Mouse (Mus musculus) urinary bladder, postnatal 14 days (tissue): ENCODE results near the gene Ntn1.
A peak's percentile ranks its signal among the peaks of the same experiment; 100 is the strongest.

Experiments
- DNase-seq: peaks from one replicate; pipeline ENCODE4 v3.0.0; 2021; ENCODE audit warnings: low spot score

Gene Ntn1

DNA sequence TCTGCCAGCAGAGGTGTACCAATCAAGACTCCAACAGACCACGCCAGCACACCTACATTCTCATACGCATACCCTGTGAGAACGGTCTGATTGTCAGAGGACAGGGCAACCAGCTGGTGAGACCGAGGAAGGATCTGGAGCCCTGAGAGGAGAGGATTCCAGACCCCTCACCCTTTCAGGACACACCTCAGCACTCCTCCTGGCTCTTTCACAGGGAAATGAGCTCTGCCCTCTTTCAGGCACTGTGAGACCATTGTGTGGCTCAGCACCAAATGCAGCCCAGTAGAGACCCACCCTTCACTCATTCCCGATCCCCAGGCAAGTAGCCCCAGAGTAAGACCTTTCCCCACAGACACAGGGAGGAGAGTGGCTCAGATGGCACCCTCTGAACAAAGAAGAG, 137.5 kb downstream of the Ntn1 start:
- DNase-seq: no peak

DNA sequence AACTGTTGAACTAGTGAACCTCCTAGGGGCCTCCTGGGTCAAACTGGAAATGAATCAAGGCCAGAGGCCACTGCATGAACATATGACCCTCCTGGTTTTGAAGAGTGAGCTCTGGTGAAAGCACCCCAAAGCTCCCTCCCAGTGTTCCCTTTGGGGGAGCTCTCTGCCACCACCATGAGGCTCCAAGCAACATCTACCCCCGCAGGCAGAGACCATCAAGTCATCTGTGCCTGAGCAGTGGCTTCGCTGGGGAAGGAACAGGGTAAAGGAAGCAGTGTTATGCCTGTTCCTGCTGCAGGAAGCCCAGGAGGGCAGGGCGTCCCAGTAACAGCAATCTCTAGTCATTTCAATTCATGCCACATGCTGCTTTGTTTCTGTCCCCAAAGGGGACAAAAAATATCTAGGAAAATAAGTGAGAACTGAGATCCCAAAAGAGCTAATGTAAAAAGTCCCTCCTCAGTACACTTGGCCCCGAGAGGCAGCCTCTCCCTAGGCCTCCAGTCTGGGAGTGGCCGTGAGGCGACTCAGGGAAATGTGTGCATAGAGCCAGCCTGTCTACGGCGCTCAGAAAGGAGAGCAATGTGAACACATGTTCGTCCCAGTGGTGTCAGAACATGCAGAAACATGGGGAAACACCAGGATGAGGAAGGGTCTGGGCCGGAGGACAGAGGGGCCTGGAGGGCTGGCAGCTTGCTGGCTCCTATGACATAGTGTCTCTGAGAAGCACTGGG, 139.3 kb downstream of the Ntn1 start:
- no peak for DNase-seq

DNA sequence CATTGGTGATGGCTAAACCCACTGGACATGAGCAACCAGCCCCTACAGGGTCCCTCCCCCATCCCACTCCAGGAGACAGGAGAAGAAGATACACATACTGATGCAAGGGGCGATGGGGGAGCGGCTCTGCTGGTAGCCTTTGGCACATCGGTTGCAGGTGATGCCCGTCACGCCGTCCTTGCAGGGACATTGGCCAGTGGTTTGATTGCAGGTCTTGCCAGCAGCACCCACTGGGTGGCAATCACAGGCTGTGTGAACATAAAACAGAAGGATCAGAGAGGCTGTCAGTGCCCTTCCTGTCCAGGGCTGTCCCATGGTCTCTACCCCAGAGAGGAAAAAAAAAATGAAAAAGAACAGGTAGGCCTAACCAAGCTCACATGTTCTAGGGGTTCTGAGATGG, 140.2 kb downstream of the Ntn1 start:
- no peak for DNase-seq

DNA sequence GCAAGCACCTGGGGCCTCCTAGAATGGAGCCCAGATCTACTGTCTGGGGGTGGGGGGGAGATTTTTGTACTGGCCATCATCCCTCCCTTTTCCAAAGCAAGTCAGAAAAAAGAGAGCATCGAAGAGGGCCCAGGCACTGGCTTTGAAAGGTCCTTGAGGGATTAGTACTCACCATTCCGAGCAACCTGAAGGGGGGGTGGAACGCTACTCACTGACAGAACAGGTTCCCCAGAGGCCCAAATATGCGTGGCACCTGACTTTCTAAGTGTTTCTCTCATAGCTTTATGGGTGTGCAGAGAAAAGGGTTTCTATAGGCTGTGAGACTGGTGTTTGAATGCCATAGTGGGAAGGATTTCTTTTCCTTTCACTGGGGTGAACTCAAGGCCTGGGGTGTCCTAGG, 142.1 kb downstream of the Ntn1 start:
- DNase-seq: no peak

DNA sequence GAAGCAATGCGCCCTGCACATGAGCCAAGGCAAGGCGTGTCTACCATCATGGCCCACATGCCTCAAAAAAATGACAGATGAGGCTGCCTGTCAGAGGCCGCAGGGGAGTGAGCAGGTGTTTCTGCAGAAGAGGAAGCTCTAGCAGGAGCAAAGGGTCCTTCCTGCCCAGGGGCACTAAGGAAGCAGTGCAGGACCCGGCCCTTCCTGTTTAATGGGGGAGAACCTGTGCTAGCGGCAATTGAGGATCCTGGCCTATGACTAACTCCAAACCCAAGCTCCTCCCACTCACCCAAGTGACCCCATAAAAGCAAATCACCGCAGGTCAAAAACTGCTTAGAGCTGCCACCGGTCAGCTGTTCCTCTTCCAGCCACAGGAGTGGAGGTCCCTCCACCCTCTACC, 147.1 kb downstream of the Ntn1 start:
- no peak for DNase-seq

DNA sequence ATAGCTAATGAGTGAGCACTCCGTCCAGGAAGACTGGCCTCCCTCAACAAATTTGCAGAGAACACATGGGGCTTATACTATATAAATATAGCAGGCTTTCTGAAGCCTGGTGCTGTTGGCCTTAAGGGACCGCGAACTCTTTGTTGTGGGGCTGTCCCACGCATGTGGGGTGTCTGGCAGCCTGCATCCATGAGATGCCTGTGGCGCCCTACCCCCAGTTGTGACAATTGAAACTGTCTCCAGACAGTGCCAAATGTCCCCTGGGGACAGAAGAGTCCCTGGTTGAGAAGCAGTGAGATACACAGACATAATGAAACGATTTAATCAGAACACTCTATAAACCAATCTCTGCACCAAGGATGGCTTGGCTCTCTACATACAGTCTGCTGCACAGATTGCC, 150.5 kb downstream of the Ntn1 start:
- DNase-seq: no peak

DNA sequence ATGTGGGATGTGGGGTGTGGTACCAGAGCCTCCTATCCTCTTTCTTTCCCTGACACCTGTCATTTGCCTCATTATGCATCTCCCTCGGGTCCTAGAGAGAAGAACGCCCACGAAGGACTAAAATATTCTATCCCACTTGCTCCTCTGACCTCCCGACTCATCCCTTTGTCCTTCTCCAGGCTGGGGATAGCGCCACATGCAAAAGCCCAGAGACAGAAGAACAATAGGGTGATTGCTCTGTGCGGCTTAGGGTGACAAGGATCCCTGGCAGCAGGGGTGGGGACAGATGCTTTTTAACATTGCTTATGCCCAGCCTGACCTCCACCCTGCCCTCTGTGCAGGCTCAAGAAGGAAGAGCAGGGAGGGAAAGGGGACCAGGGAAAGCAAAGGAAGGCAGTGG, 152.7 kb downstream of the Ntn1 start:
- no peak for DNase-seq

DNA sequence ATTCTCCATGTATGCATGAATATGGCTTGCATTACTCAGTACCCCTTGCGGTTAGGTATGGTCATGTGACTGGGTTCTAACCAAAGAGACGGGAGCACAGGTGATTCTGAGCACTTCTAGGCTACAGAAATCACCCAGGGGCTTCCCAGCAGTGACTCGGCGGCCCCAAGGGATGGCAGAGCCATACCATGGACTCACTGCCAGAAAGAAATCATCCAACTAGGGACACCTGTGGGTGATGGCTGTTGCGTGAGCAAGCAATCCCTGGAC, 155.7 kb downstream of the Ntn1 start:
- DNase-seq: no peak

DNA sequence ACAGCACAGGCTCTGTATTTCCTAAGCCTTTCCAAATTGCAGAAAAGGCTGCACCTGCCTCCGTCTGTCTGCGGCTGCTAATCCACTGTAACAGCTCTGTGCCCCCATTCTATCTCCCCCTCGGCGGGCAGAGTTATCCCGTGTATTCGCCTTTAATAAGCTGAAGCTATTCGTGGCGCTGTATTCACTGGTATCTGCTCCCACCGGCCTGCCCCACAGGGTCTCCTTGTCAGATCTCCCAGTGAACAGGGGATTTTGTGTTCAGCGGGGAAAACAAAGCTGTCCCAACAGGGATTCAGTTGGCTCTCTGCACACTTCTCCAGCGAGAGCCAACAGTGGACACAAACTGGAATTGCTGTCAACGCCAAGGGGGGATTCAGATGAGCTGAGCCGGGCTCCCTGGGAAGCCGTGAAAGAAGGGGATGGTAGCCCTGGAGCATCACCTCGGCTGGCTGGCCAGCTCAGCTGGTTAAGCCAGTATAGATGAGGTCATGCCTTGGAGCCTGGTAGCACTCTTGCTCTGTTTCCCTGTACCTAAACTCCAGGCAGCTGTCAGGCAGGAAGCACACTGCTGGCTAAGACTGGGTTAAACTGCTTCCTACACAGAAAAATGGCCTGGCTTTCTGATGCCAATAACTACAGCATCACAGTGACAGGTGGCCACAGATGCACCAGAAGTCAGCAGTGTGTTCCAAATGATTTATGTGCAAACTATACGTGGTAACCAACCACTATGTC, 156.2 kb downstream of the Ntn1 start:
- DNase-seq: no peak

DNA sequence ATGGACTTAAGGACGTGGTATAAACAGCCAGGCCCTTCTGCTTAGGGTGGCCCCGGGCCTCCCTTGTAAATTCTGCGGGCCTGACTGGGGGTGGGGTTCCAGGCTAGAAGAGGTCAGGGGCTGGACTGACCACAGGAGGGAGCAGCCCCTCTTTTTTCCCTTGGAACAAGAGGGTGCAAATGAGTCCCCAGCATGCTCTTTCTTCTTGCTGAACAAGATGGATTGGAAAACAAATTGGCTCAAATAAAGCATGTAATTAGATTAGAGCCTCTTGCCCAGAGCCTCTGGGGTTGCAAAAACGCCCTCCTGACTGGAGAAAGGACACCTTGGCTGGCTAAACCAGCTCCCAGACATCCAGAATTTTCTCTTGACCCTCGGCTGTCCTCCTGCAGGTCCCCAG, 160.9 kb downstream of the Ntn1 start:
- DNase-seq: no peak

DNA sequence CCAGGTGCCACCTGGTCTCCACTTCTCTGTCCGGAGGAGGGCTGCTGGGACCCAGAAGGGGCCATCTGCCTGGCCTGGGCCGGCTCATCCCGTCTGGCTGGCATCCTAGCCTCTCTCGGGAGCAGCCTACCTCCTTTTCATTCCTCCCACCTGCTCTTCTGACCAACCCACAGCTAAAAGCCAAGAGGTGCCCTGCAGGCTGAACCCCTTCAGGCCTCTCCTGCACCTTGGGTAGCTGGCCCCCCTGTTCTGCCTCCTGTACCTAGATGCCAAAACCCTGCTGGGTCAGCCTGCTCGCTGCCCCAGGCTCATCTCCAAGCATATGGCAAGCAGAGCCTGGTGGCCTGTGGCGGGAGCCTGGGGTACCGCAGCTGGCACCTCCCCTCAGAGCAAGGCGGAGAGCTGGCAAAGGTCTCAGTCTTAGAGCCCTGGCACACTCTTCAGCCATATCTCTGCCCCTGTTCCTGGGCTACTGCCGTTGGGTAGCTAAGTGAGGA, 167.1 kb downstream of the Ntn1 start:
- no peak for DNase-seq

DNA sequence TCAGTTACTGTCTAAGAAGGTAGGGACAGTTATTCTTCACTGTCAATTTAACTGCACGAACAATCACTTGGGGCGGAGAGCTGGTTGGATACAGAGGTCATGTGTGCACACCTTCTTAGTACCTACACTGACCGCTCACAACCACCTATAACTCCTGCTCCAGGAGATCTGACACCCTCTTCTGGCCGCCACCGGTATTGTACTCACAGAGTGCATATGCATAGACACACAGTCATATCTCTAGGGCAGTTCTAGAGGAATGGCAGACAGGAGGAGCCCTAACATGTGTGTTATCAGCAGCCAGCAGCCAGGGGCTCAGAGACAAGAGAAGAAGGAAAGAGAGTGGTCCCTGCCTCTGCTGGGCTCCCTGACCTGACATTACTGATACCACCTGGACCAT, 169.1 kb downstream of the Ntn1 start:
- DNase-seq: no peak

DNA sequence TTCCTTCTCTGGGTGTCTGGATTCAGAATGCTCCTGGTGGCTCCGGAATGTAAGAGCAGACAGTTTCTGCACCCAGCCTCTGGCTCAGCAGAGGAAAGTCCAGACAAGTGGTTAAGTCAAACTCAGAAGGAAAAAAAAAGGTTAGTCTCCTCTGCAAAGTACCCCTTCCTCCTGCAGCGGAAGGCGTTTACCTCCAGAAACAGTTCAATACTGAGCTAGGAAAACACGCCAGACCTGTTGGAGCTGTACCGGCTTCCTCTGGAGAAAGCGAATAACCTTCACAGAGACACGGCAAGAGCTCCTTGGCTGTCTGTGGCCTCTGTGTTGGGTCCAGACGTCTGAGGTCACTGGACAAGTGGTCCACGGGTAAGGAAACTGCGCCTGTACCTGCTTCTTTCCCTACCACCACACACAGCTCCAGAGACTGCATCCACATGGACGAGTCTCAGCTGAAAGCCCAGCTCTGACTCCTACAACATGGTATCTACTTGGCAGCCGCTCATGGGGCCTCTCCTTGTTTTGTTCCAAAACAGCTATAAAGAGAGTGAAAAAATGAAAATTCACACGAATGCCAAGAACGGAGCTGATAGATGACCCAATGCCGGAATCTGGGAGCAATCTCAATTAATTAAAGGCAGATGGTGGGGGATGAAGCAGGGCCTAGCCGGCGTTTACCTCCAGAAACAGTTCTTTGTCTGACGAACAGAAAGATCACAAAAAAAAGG, 171.5 kb downstream of the Ntn1 start:
- DNase-seq: peak; percentile 49

DNA sequence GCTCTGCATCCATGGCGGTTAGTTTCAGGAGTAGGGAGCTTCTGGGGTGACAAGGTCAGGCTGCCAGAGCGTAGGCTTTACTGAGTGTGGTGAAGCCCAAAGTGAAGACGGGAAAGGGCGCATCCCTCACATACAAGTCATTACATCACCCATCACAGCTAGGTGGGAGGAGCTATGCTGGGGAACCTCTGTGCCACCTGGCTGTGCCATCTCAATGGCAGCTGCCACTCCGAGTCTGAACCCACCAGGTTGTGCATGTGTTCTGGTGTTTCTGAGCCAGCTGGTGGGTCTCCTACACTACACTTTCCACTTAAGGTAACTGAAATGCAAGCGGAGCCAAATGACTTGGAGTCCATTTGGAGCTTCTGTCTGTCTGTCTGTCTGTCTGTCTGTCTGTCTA, 172.8 kb downstream of the Ntn1 start:
- no peak for DNase-seq

DNA sequence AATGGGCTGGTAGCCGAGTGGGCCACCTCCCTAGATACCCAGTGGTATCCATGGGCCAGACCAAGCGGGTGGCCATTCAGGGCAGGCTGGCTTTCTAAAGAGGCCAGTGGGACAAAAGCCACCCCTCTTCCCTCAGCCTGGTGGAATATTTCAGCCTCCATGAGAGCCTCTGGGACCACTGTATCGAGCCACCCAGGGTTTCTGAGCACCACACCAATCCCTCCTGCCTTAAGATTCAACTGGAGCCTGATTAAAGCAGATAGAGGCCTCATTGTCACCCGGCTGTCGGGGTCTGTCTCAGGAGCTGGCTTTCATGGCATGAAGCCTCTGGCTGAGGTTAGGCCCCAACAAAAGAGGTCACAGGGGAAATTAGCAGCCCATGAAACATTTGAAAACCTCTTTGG, 174.0 kb downstream of the Ntn1 start:
- no peak for DNase-seq

DNA sequence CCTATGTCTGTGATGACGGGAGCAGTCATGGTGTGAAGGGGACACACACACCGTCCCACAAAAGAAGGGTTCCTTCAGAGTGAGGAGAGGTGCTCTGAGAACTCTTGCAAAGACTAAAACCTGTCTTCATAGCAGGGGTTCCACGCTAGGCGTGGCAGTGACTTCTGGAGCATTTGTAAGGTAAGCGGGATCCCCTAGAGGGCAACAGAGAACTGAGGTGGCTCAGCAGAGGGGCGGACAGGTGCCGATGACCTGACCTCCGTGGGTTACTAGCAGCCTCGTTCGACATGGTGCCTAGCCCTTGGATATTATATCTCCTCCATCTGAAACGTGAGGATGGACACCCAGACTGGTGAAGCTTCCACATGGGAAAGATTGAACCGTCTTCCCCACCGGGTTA, 177.5 kb downstream of the Ntn1 start:
- DNase-seq: no peak

DNA sequence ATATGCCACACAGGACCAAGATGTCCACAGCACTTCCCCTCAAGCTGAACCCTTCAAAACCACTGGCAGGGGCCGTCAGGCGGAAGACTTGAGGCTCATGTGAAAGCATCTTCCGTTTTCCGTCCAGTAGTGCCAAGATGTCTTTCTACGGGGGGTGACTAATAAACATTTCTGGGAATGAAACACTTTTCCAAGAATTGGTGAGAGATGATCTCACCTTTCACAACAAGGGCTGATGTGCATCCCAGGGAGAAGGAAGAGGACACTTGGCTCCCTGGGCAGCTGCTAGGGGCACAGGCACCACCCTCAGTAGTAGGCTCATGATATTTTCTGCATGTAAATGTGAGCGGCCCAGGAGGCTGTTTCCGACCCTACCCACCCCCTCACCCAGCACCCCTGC, 178.4 kb downstream of the Ntn1 start:
- DNase-seq: no peak

DNA sequence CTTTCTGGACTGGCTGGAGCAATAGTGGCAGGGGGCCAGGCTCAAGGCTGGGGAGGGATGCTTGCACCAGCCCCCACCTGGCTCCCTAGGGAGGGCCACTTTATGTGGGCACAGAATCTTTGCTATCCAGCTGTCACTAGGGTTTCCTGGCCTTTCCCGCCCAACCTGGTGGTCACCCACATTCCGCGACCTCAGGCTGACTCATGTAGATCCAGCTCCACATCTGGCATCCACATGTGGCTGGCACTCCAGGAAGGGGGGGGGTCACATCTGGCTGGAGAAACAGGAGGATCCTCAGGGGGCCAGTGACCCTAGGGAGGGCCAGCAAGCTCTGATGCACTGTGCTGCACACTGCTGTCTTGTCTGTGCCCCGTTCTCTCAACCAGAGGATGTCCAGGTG, 179.9 kb downstream of the Ntn1 start:
- DNase-seq: no peak

DNA sequence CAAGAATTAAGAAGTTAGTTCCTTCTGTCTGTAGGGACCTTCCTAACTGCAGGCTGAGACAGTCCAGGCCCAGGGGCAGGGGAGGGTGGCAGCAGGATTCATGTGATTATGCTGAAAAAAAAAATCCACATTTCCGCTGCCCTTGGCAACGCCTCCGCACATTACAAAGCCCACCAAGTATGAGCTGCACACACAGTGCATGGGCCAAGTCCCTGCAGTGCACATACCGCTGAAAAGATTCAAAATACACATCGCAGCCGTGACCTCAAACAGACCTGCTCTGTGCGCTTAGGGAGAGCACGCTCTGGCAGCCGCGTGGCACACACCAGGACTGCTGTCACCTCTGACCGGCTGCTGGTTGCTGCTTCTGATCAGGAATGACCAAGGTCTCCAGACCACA, 184.6 kb downstream of the Ntn1 start:
- DNase-seq: no peak

DNA sequence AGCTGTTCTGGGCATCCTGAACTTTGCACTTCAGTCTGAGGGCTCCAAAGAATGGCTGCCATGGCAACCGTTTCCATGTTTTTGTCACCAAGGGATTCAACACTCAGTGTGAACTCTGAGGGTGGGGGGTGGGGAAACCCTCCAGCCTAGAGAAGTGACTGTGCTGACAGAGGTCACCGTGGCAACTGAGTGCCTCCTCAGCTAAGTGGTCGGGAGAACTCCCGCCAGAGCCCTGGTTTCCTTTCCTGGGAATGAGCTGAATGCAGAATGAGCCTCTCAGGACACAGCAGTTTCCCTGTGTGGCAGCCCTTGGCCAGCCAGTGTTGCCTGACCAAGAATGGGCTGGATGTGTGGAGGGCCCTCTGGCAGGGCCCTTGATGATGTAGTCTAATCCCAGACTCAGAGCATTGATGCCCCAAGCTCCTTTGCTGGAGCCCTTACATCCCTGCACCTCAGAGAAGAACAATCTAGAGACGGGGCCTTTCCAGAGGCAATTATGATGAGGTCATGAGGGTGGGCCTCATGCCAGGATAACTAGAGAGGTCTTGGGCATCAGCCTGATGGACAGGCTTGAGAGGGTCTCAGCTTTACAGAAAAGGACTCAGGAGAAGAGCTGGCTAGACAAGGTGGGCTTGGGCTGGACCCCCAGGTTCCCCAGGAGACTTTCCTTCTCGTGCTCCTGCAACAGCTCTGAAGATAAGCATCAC, 185.3 kb downstream of the Ntn1 start:
- no peak for DNase-seq

DNA sequence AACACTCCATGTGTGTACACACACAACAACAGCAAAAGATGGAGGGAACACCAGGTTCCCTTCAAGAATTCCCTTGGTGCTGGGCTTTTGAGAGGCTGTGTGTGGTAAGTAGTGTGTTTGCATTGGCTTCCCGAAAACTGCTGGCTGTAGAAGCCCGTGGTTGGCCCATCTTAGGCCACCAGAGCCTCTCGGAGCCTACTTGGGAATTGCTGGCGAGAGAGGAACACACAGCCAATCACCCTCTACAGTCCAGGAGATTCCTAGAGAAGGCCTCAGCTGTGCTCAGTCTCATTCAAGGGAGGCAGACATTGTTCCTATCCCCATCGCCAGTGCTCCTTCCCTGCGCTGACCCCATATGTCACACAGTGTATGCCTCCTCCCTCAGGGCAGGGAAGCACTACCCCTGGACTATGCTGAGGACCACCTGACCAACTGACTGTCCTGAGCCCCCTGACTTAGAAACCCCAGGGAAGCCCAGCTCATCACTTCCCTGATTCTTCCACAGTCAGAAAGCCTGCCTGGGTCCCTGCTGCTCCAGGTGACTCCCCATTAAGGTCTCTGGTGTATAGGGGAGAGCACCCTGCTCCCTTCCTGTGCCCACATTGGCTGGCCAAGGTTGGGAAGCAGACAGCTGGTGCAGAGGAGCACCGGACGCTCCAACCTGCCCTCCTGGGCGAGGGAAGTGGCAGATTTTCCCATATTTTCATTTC, 186.0 kb downstream of the Ntn1 start:
- no peak for DNase-seq

DNA sequence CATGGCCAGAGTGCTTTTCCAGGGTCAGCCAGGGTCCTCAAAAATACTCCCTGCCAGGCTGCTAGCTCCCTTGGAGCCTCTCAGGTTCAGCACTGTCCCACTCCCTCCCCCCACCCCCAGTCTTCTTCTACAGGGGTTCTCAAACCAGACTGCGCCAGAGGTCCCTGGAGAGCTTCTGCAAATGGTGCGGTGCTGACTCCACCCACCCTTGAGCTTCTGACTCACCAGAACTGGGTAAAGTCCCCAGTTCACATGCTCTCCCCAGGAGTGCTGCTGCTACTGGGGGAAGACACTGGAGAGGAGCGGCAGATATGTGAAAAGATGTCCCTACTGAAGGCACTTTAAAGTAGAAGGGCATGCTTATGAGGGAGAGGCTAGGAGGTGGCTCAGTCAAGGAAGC, 186.7 kb downstream of the Ntn1 start:
- DNase-seq: no peak
